Mouse (Mus musculus): ENCODE measurements at regions not wholly inside any gene's neighbourhood (a gene's known extent, or its start where the extent isn't known, plus 50 kb on each side); places are given as distances from the start of the nearest gene placed in this dataset.

DNA sequence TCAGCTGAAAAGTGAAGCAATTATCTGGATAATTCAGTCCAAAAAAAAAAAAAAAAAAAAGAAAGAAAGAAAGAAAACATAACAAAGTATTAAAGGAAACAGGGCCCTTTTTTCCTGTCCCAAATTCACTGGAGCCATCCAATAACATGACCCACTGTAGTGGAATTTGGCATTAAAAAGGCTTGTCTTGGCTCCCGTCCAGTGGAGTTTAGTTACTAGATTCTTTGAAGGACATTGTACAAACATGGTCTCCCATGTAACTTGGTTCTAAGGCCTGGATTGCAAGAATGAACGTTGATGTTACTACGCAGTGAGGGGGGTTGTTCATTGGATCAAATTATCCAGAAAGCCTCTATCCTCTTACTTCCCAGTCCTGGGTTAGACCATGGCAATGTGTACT, 207.4 kb downstream of the Msrb3 start:
- Histone ChIP-seq H3K9ac (replicated peaks) (no peak overlapping the region), H3K27me3 (ENCODE audit: insufficient read depth, low read length) (no peaks in the 10 kb centered on the region), H3K36me3 (replicated peaks; ENCODE audit: insufficient read depth, low read length) (no peaks in the 10 kb centered on the region), H3K9me3 (ENCODE audit: low read length) (no peaks in the 10 kb centered on the region), H3K4me3 (ENCODE audit: low read depth, low read length) (no peak overlapping the region), H3K4me1 (ENCODE audit: insufficient read depth) (no peaks in the 10 kb centered on the region; the same call in 1 of the 2 replicates), H3K4me2 (ENCODE audit: low read depth, low read length) (no peak overlapping the region), H3K27ac (ENCODE audit: low read depth) (no peak overlapping the region)
- no peak for TF ChIP-seq CTCF (IDR thresholded peaks at IDR 0.05; ENCODE audit: low read depth)
- TF ChIP-seq EP300 (IDR thresholded peaks at IDR 0.05; ENCODE audit: low read depth), result no peak
- WGBS (ENCODE audit: insufficient replicate concordance), result 66% methylated on average over 3 of the region's 3 CpGs
- no peak for ATAC-seq
- peak; percentile 42 for DNase-seq

DNA sequence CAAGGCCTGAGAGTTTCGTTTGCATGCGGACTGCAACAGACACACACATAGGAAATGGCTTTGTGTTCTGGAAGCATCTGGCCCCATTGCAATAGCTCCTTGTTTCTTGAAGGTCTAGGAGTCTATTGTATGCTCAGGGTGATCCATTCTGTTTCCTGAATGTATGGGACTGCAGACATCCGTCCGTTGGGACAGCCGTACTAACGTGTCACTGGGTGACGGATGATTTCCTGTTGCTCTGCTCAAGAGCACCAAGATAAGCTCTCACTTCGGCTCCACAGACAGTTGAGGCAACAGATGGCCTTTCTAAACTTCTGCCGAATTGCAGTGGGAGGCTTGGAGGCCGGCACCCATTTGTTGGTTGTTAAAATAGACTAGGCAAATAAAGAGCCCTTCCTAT, 209.9 kb upstream of the Hmga2 start:
- no peaks in the 10 kb centered on the region for H3K36me3 ChIP-seq (replicated peaks; ENCODE audit: insufficient read depth, low read length)
- H3K4me1 ChIP-seq (ENCODE audit: insufficient read depth), result no peaks in the 10 kb centered on the region
- no peaks in the 10 kb centered on the region for H3K9me3 ChIP-seq (ENCODE audit: low read length)
- DNase-seq, result peak; percentile 30
- H3K27ac ChIP-seq (ENCODE audit: low read depth), result peak overlapping the region; percentile 29; the same call in 1 of the 2 replicates
- 19% methylated on average over 10 of the region's 10 CpGs for WGBS (ENCODE audit: insufficient replicate concordance)
- H3K9ac ChIP-seq (replicated peaks), result no peak overlapping the region
- H3K4me2 ChIP-seq (ENCODE audit: low read depth, low read length), result no peak overlapping the region
- ATAC-seq, result peak; percentile 80
- TF ChIP-seq EP300 (IDR thresholded peaks at IDR 0.05; ENCODE audit: low read depth), result peak; percentile 72; the same call in 1 of the 2 replicates
- no peak for TF ChIP-seq CTCF (IDR thresholded peaks at IDR 0.05; ENCODE audit: low read depth)
- H3K4me3 ChIP-seq (ENCODE audit: low read depth, low read length), result no peak overlapping the region
- no peaks in the 10 kb centered on the region for H3K27me3 ChIP-seq (ENCODE audit: insufficient read depth, low read length)

- Histone ChIP-seq H3K4me2 (ENCODE audit: low read depth, low read length) (no peak overlapping the region), H3K27ac (ENCODE audit: low read depth) (no peak overlapping the region), H3K9ac (replicated peaks) (no peak overlapping the region), H3K36me3 (replicated peaks; ENCODE audit: insufficient read depth, low read length) (no peaks in the 10 kb centered on the region), H3K4me1 (ENCODE audit: insufficient read depth) (no peaks in the 10 kb centered on the region), H3K4me3 (ENCODE audit: low read depth, low read length) (no peak overlapping the region), H3K9me3 (ENCODE audit: low read length) (no peaks in the 10 kb centered on the region), H3K27me3 (ENCODE audit: insufficient read depth, low read length) (no peaks in the 10 kb centered on the region)
- WGBS (ENCODE audit: insufficient replicate concordance), result 78% methylated on average over 10 of the region's 10 CpGs
- no peak for TF ChIP-seq EP300 (IDR thresholded peaks at IDR 0.05; ENCODE audit: low read depth)
- TF ChIP-seq CTCF (IDR thresholded peaks at IDR 0.05; ENCODE audit: low read depth), result no peak
- DNase-seq (no peak), ATAC-seq (no peak)
Measured at GRCm38 (mm10) chr10:120682021-120682420, 205.8 kb upstream of the Hmga2 start.

- no peak for DNase-seq
- WGBS (ENCODE audit: insufficient replicate concordance), result 46% methylated on average over 6 of the region's 6 CpGs
- H3K36me3 ChIP-seq (replicated peaks; ENCODE audit: insufficient read depth, low read length), result no peaks in the 10 kb centered on the region
Measured at GRCm38 (mm10) chr10:120679982-120680381, 203.7 kb upstream of the Hmga2 start.

DNA sequence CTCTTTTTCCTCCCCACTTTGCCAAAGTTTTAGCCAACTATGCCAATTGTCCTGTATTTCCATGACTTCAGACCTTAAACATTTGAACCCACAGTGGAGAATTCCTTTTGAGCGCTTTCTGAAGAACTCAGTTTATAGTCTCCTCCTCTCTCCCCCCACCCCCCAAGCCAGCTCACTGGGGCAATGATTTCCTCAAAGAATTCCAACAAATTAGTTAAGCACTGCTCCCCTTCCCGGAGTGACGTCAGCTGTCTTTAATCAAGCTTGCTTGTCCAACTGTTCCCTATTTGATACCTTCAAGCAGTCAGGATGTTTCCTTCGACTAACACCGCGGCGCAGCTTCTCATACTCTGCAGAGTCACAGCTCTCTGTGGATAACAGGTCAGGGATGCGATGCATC, 202.0 kb upstream of the Hmga2 start:
- Histone ChIP-seq H3K36me3 (replicated peaks; ENCODE audit: insufficient read depth, low read length) (no peaks in the 10 kb centered on the region), H3K4me1 (ENCODE audit: insufficient read depth) (no peaks in the 10 kb centered on the region), H3K4me3 (ENCODE audit: low read depth, low read length) (no peak overlapping the region), H3K27ac (ENCODE audit: low read depth) (no peak overlapping the region), H3K9me3 (ENCODE audit: low read length) (no peaks in the 10 kb centered on the region), H3K27me3 (ENCODE audit: insufficient read depth, low read length) (no peaks in the 10 kb centered on the region), H3K4me2 (ENCODE audit: low read depth, low read length) (no peak overlapping the region), H3K9ac (replicated peaks) (no peak overlapping the region)
- no peak for ATAC-seq
- WGBS (ENCODE audit: insufficient replicate concordance), result 74% methylated on average over 8 of the region's 8 CpGs
- no peak for TF ChIP-seq CTCF (IDR thresholded peaks at IDR 0.05; ENCODE audit: low read depth)
- TF ChIP-seq EP300 (IDR thresholded peaks at IDR 0.05; ENCODE audit: low read depth), result no peak
- DNase-seq, result no peak

More at GRCm38 (mm10) chr10:120679982-120680381, 203.7 kb upstream of the Hmga2 start:
- no peak overlapping the region for H3K9ac ChIP-seq (replicated peaks)
- no peak overlapping the region for H3K27ac ChIP-seq (ENCODE audit: low read depth)
- H3K27me3 ChIP-seq (ENCODE audit: insufficient read depth, low read length), result no peaks in the 10 kb centered on the region
- H3K9me3 ChIP-seq (ENCODE audit: low read length), result no peaks in the 10 kb centered on the region
- H3K4me2 ChIP-seq (ENCODE audit: low read depth, low read length), result no peak overlapping the region
- no peak for ATAC-seq
- no peak overlapping the region for H3K4me3 ChIP-seq (ENCODE audit: low read depth, low read length)
- no peaks in the 10 kb centered on the region for H3K4me1 ChIP-seq (ENCODE audit: insufficient read depth)
- TF ChIP-seq EP300 (IDR thresholded peaks at IDR 0.05; ENCODE audit: low read depth) (no peak), CTCF (IDR thresholded peaks at IDR 0.05; ENCODE audit: low read depth) (no peak)

GRCm38 (mm10) chr10:120675369-120675768, 199.1 kb upstream of the Hmga2 start:
- Histone ChIP-seq H3K4me1 (ENCODE audit: insufficient read depth) (no peaks in the 10 kb centered on the region), H3K9me3 (ENCODE audit: low read length) (no peaks in the 10 kb centered on the region), H3K4me3 (ENCODE audit: low read depth, low read length) (no peak overlapping the region), H3K9ac (replicated peaks) (no peak overlapping the region), H3K27ac (ENCODE audit: low read depth) (no peak overlapping the region), H3K27me3 (ENCODE audit: insufficient read depth, low read length) (no peaks in the 10 kb centered on the region), H3K36me3 (replicated peaks; ENCODE audit: insufficient read depth, low read length) (no peaks in the 10 kb centered on the region), H3K4me2 (ENCODE audit: low read depth, low read length) (no peak overlapping the region)
- ATAC-seq (no peak), DNase-seq (no peak)
- TF ChIP-seq EP300 (IDR thresholded peaks at IDR 0.05; ENCODE audit: low read depth) (no peak), CTCF (IDR thresholded peaks at IDR 0.05; ENCODE audit: low read depth) (no peak)
- WGBS (ENCODE audit: insufficient replicate concordance), result 70% methylated on average over 4 of the region's 4 CpGs
